In the genomic region with DNA sequence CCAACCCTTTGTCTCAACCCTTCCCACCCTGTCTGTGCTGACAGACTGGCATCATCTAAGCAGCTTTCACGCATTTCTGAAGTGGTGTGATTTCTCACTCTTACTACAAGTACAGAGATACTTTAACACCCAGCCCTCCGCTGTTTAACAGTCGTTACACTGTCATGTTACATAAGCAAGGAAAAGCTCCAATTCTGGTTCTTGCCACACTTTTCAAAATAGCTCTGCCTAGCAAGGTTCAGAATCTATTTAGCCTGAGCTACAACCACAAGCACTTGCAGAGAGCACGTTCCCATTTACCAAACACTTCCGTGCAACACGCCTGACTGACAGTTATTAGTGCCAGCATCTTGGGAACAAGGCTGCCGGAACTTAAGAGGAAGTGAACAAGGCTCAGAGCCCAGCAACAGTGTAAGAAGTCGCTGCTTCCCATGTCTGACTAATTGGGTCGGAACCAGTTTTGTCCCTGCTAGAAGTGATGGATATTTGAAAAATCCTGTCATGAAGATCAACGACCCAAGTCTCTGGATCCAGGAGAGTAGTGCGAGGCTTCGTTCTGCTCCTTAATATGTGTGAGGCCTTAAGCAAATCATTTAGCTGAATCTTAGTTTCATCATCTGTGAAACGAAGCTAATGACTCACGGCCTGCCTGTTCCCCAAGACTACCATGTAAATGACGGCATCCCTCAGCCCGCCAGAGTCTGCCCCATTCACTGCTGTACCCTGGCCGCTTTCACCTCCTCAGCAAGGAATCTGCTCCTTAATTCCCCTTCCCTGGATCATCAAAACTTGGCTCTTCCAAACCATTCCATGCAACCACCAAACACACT, we compare ENCODE assay signal across 8 mouse cellular contexts. TPM values are rescaled to one million over a fixed set of nuclear protein-coding genes. Genes with fewer than 3 reads are reported as not detected.
DNase-seq lines count a peak whose midpoint lies in the region; ATAC-seq lines count a peak whose summit lies in the region.

No protein-coding gene starts in this region.

- H3K36me3 ChIP-seq in forebrain, embryonic 12.5 days (replicated peaks) = no peaks in the 10 kb centered on the region
- H3K36me3 ChIP-seq in forebrain, embryonic 11.5 days (ENCODE audit: control insufficient read depth, insufficient read depth, low read length) = no peaks in the 10 kb centered on the region
- peaks cover 10% of the 10 kb centered on the region for H3K36me3 ChIP-seq in limb, embryonic 10.5 days

- no peak for ATAC-seq in forebrain, embryonic 12.5 days (ENCODE audit: low FRiP score)
- no peak for ATAC-seq in forebrain, embryonic 11.5 days (replicated peaks; ENCODE audit: low FRiP score)
- ATAC-seq in megakaryocyte progenitor cell, adult 5-6 weeks (replicated peaks; ENCODE audit: poor library complexity) = peak; percentile 59

- no peak overlapping the region for H3K9ac ChIP-seq in forebrain, embryonic 12.5 days
- no peak overlapping the region for H3K9ac ChIP-seq in forebrain, embryonic 11.5 days (ENCODE audit: low read length)

- peak overlapping the region; percentile 42 for H3K4me2 ChIP-seq in forebrain, embryonic 12.5 days
- H3K4me2 ChIP-seq in forebrain, embryonic 11.5 days (ENCODE audit: low read depth, low read length, severe bottlenecking) = no peak overlapping the region

- DNase-seq in forebrain, embryonic 11.5 days (ENCODE audit: low spot score) = no peak
- peak; percentile 30 to 32 for DNase-seq in B cell, adult 2 months
- DNase-seq in frontal cortex, postnatal 25 days (ENCODE audit: low spot score in 2 of 2) = peak; percentile 11 to 16
- peak; percentile 14 to 31 for DNase-seq in kidney, postnatal 4 days
- DNase-seq in adrenal gland, adult 8-10 months = no peak
- DNase-seq in limb, embryonic 10.5 days (ENCODE audit: low spot score) = no peak

- peaks cover 26% of the 10 kb centered on the region for H3K4me1 ChIP-seq in forebrain, embryonic 12.5 days
- peaks cover 6% of the 10 kb centered on the region; the same call in 1 of the 2 replicates for H3K4me1 ChIP-seq in forebrain, embryonic 11.5 days (replicated peaks; ENCODE audit: control insufficient read depth, insufficient read depth, low read length)
- H3K4me1 ChIP-seq in limb, embryonic 10.5 days = peaks cover 13% of the 10 kb centered on the region

- H3K9me3 ChIP-seq in forebrain, embryonic 12.5 days = no peaks in the 10 kb centered on the region
- H3K9me3 ChIP-seq in forebrain, embryonic 11.5 days (ENCODE audit: control insufficient read depth, low read length) = no peaks in the 10 kb centered on the region
- no peaks in the 10 kb centered on the region for H3K9me3 ChIP-seq in limb, embryonic 10.5 days (replicated peaks)

- H3K27me3 ChIP-seq in forebrain, embryonic 12.5 days = peaks cover 4% of the 10 kb centered on the region; the same call in 1 of the 2 replicates
- no peaks in the 10 kb centered on the region for H3K27me3 ChIP-seq in forebrain, embryonic 11.5 days (ENCODE audit: control insufficient read depth, insufficient read depth, low read length)
- H3K27me3 ChIP-seq in limb, embryonic 10.5 days (ENCODE audit: low read depth, poor library complexity, severe bottlenecking) = no peaks in the 10 kb centered on the region

- H3K27ac ChIP-seq in forebrain, embryonic 12.5 days = 0 out of 2 replicates have a peak overlapping the region, but pooled peaks have one; percentile 53
- no peak overlapping the region for H3K27ac ChIP-seq in forebrain, embryonic 11.5 days (ENCODE audit: low read depth, low read length)
- H3K27ac ChIP-seq in limb, embryonic 10.5 days = no peak overlapping the region

- WGBS in forebrain, embryonic 12.5 days = 65% methylated on average over 17 of the region's 17 CpGs
- WGBS in forebrain, embryonic 11.5 days = 78% methylated on average over 17 of the region's 17 CpGs
- 77% methylated on average over 17 of the region's 17 CpGs for WGBS in limb, embryonic 10.5 days

- no peak overlapping the region; the same call in 1 of the 2 replicates for H3K4me3 ChIP-seq in forebrain, embryonic 12.5 days (replicated peaks)
- no peak overlapping the region for H3K4me3 ChIP-seq in forebrain, embryonic 11.5 days (ENCODE audit: low read depth, low read length)
- no peak overlapping the region for H3K4me3 ChIP-seq in limb, embryonic 10.5 days

RNA-seq across cellular contexts. Expression of gene Ogfrl1, which starts 17.4 kb away (rescaled TPM):
- 8.9 and 9.3 TPM in 2 replicates for polyA plus RNA-seq in forebrain, embryonic 12.5 days (2016; fragmentation: Nextera tagmentation; extraction: Ambion mirVana)
- 12.0 and 13.1 TPM in 2 replicates for polyA plus RNA-seq in forebrain, embryonic 11.5 days (2014; fragmentation: Nextera tagmentation; extraction: Ambion mirVana)
- total RNA-seq in megakaryocyte progenitor cell, adult 5-6 weeks (2015) = 117 and 127 TPM in 2 replicates
- 61.2 and 74.4 TPM in 2 replicates for total RNA-seq in megakaryocyte progenitor cell, adult 5-6 weeks (2017)
- 10 to 100 TPM in 2 of 4 experiments, 1 to 10 TPM in 2; 6.9 to 13.2 (median 9.2) TPM for total RNA-seq in adrenal gland, adult 8-10 months (2022)
- 4.6 and 7.4 TPM in 2 replicates for polyA plus RNA-seq in limb, embryonic 10.5 days (2016; fragmentation: Nextera tagmentation; extraction: Ambion mirVana)

Comparison
In these comparisons a context has a peak if more than half of its experiments do, and no peak if none do; other contexts are left out.
1. DNase-seq: peak in B cell, adult 2 months (2 of 2), frontal cortex, postnatal 25 days (2 of 2) and kidney, postnatal 4 days (2 of 2); none in forebrain, embryonic 11.5 days (single experiment), adrenal gland, adult 8-10 months (single experiment) and limb, embryonic 10.5 days (single experiment).